Mouse (Mus musculus): ENCODE measurements around the gene Slc35e2.
"Not testable (repeated sequence)": the region's sequence is repeated elsewhere in the genome, so short reads cannot be mapped to it uniquely, and the experiment has no call there.

Gene Slc35e2

DNA sequence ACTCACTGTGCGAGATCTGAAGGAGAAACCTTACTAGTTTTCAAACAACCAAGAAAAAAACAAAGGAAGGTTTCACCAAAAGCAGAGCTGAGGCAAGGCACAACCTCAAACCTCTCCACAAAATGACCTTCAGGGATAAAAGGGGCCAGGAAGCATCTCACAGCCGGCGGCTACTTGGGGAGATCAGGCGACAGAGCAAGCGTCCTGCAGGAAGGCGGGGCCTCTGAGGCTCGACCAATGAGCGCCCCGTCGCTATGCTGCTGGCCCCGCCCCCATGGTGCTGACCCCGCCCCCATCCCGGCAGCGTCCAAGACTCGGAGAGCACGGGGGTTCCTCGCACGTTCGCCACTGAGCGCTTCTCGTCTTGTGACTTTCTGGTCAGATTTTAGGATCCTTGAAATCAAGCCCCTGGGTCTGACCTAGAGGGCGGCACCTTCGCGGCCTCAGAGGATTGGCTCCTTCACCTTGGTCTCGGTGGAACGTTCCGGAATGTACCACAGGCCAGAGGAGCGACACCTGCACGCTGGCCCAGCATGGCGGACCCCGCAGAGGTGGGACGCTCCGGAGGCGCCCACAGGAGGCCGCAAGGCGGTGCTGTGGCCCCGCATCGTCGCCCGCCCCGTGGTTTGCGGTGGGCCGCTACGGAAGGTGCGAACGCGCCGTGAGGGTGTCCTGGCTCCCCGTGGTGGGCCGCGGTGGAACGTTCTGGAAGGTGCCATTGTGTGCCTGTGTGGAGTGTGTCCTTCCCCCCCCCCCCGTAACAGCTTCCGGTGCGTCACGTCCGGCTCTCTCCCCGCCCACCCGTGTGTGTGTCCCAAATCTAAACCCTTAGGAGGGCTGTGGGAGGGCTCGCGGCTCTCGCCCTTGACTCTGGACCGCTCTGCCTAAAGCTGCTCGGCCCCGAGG lies at the start of gene Slc35e2:
Gene Slc35e2, plus strand, starts transcription at position 326 of the 906 bp plus-strand sequence.
- peak; percentile 95 to 98 for DNase-seq (ENCODE audit: low spot score in 2 of 2)

- no peak for DNase-seq (ENCODE audit: low spot score in 2 of 2)
Measured at GRCm38 (mm10) chr4:155552917-155553532, 48.2 kb upstream of the Slc35e2 start.

DNA sequence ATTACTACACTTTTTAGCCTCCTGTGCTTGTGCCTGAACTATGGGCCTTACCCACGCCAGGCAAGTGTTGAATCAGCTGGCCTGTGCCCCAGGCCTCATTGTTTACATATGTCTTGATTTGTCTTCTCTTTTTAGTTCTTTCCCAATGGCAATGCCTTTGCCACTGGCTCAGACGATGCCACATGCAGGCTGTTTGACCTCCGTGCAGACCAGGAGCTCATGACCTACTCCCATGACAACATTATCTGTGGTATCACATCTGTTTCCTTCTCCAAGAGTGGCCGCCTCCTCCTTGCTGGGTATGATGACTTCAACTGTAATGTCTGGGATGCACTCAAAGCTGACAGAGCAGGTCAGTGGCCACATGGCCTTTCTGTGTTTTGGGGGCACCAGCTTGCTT lies 46.3 kb upstream of the Slc35e2 start:
- DNase-seq (ENCODE audit: low spot score in 2 of 2), result no peak

DNA sequence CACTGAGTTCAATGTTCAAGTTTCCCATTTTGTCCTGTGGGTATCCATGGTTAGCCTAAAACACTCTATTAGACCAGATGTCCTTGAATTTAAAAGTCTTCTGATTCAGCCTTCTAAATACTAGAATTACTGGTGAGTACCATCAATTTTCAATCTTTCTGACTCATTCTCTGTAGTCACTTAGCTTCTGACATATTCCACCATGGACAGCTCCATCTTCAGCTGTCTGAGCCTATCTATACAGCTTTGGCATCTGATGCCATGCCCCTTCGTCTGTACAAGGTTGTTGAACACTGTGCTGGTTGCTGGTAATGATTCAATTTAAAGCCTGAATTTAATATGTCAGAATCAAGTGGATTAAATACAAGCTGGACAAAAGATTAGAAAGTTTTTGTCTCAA lies 45.8 kb upstream of the Slc35e2 start:
- DNase-seq (ENCODE audit: low spot score in 2 of 2), result no peak

DNA sequence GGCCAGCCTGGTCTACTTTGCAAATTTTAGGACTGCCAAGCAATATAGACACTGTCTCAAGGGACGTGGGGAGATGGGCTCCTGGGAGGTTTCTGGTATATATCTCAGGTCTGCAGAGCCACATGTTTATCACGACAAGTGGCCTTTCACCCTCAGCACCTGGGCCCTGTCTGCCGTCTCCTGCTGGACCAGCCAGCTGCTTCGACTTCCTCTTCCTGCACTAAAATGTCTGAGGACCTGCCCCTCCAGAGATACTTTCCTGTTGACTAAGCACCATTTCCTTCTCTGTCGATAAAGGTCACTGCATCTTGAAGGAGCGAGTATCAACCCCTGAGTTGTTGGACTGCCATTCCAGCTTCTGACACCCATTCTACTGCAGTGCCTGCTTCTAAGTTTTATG lies 41.8 kb upstream of the Slc35e2 start:
- DNase-seq (ENCODE audit: low spot score in 2 of 2), result no peak

DNA sequence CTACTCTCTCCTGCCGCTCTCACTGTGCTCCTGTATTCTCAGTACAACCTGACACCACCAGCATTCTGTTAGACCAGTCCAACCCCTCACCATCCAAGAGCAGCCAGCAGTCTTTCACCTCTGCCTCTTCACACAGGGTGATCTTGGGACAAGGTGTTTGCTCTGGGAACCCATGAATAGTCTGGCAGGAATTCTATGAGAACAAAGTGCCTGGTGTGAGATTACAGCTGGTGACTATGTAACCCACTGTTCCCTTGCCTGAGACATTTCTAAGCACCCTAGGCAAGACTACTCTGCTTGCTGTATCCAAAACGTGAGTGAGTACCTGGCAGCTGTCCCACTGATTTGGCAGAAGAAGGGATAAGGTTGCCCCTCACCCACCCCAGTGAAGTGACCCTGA lies 40.3 kb upstream of the Slc35e2 start:
- no peak for DNase-seq (ENCODE audit: low spot score in 2 of 2)

GRCm38 (mm10) chr4:155561661-155562442 lies 39.4 kb upstream of the Slc35e2 start, which contains the start of gene Nadk:
Nadk (plus strand) TSS chr4:155562378.
- no peak for DNase-seq (ENCODE audit: low spot score in 2 of 2)

DNA sequence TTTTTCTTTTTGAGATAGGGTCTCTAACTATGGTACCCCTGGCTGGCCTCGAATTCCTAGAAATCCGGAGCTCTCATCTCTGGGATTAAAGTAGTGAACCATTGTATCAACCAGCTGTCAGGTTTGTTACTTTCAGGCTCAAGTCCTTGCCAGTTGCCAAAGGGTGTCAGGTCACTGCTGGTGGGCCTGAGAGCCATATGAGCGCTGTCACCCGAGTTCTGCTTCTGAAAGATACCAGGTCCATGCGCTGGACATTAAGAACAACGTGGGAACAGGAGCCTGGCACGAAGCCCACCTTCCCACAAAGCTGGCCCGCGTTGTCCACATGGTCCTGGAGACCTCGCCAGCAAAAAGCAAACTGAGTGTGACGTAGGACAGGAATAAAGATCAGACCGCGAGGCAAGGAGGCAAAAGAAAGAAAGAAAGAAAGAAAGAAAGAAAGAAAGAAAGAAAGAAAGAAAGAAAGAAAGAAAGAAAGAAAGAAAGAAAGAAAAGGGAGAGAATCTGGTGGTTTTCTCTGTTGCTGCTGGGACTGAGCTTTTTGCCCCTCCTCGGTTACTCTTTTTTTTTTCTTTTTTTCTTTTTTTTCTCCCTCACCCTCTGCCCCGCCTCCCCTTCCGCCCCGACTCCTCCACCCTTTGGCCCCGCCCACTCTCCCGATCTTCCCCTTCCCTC lies 38.4 kb upstream of the Slc35e2 start:
- peak; percentile 42 to 73 for DNase-seq (ENCODE audit: low spot score in 2 of 2)

GRCm38 (mm10) chr4:155563400-155564231 lies 37.6 kb upstream of the Slc35e2 start:
- peak; percentile 95 for DNase-seq (ENCODE audit: low spot score in 2 of 2)

- DNase-seq (ENCODE audit: low spot score in 2 of 2), result no peak
Measured at GRCm38 (mm10) chr4:155564315-155565069, 36.7 kb upstream of the Slc35e2 start.

DNA sequence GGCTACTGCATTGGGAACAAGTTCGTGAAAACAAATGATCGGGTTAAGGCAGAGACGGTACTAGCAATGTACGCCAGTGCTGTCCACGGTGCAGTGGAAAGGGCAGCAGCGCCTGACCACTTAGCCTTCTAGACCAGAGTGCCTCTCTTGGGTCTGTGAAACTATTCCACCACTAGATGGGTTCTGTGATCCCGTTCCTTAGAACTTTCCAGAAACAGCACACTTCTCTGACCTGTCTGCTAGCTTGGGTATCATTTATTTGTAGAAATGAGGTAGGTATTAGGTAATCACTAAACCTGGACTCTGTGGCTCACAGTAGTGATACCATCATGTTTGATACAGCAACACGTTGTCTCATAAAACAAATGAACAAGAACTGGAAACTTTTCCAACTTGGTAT lies 34.7 kb upstream of the Slc35e2 start:
- DNase-seq (ENCODE audit: low spot score in 2 of 2), result no peak

GRCm38 (mm10) chr4:155568170-155568569 lies 33.0 kb upstream of the Slc35e2 start:
- no peak for DNase-seq (ENCODE audit: low spot score in 2 of 2)

GRCm38 (mm10) chr4:155568632-155569370 lies 32.4 kb upstream of the Slc35e2 start:
- no peak for DNase-seq (ENCODE audit: low spot score in 2 of 2)

- DNase-seq (ENCODE audit: low spot score in 2 of 2), result no peak
Measured at GRCm38 (mm10) chr4:155569818-155570217, 31.4 kb upstream of the Slc35e2 start.

DNA sequence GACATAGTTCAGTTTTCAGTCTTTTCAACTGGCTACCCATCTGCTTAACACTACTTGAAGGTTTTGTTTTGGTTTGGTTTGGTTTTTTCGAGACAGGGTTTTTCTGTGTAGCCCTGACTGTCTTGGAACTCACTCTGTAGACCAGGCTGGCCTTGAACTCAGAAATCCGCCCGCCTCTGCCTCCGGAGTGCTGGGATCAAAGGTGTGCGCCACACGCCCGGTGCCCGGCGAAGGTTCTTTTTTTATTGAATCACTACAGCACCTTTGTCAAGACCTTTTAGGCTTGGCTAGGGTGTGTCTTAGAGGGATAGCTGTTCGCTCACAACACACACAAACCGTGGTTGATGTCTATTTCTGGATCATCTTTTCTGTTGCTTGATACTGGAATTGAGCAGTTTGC lies 30.9 kb upstream of the Slc35e2 start:
- DNase-seq (ENCODE audit: low spot score in 2 of 2), result not testable (repeated sequence)

DNA sequence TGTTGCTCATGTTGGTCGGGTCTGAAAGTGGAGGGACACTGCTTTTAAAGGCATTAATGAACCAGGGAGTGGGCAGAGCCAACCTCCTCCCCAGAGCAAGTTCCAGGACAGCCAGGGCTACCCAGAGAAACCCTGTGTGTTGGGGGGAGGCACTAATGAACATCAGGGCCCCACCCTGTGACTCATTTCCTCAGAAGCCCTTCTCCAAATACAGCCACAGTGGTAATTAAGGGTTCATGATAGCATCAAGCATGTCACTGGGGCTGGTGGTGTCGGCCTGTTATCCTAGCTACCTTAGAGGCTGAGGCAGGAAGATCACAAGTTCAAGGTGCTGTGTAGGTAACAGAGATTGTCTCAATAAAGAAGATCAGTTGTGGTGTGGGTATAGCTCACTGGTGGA lies 29.8 kb upstream of the Slc35e2 start:
- no peak for DNase-seq (ENCODE audit: low spot score in 2 of 2)

DNA sequence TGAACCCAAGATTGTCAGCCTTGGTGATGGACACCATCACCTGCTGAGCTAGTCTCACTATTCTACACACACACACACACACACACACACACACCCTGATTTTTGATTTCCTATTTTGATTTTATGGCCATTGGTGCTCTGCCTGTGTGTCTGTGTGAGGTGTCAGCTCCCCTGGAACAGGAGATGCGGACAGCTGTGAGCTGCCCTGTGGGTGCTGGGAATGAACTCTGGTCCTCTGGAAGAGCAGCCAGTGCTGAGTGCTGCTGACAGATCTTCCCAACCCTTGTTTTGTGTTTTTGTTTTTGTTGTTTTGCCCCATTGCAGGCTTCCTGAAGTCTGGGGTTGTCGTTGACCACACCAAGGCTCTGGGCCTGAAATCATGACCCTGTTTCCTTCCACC lies 28.1 kb upstream of the Slc35e2 start:
- DNase-seq (ENCODE audit: low spot score in 2 of 2), result no peak

DNA sequence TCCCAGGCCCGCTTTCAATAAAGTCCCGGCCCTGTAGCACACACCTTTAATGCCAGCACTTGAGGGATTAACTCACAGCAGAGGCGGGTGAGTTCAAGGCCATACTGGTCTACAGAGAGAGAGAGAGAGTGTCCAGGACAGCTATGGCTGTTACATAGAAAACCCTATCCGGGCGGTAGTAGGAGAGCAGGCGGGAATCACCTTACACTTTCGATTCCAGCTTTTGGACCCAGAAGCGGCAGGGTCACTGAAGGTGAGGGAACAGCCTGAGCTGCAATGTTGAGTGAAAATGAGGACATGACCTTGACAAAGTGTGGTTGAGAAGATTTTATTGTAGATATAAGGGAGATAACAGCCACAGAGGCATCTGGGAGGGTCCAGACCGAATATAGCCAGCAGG lies 27.3 kb upstream of the Slc35e2 start:
- DNase-seq (ENCODE audit: low spot score in 2 of 2), result no peak

DNA sequence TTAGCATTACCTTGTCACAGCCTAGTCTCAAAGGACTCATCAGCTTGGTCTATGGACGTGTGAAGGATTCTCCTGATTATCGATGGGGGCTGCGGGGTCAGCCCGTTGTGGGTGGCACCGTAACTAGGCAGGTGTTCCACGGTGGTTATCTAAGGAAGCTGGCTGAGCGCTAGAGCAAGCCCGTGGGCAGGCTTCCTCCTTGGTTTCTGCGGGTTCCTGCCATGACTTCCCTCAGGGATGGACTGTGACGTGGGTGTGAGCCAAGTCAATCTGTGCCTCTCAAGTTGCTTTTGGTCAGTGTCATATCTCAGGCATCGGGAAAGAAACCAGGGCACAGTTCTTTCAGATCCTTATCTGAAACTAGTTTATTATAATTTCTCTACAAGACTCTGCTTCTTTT lies 26.3 kb upstream of the Slc35e2 start:
- no peak for DNase-seq (ENCODE audit: low spot score in 2 of 2)
